Mouse (Mus musculus) stomach, embryonic 15.5 days (tissue): ENCODE results near the gene A730049H05Rik. TPM values are rescaled to one million over a fixed set of nuclear protein-coding genes. Genes with fewer than 3 reads are reported as not detected.
A peak's percentile ranks its signal among the peaks of the same experiment; 100 is the strongest.

Source experiments
- ATAC-seq: fragments of 200-750 bp; cut with Nextera tagmentation; 2 replicates; pipeline ENCODE4 v1.8.0; 2017; ENCODE audit warnings: low read depth, moderate number of reproducible peaks, moderate TSS enrichment; ENCODE audit not compliant: insufficient read depth, low FRiP score
- H3K27ac ChIP-seq: fragments of 300-500 bp; sonication (generic); 2 replicates; pipeline ENCODE4 v1.5.1; 2015; ENCODE audit warnings: mild to moderate bottlenecking, inconsistent platforms
- H3K27me3 ChIP-seq: fragments of 300-500 bp; sonication (generic); replicated peaks from 2 replicates; pipeline ENCODE4 v1.6.1; 2015; ENCODE audit warnings: inconsistent platforms
- H3K36me3 ChIP-seq: fragments of 300-500 bp; sonication (generic); 2 replicates; pipeline ENCODE4 v1.6.1; 2015; ENCODE audit warnings: inconsistent platforms
- H3K4me1 ChIP-seq: fragments of 300-500 bp; sonication (generic); 2 replicates; pipeline ENCODE4 v1.6.1; 2015; ENCODE audit warnings: inconsistent platforms
- H3K4me2 ChIP-seq: fragments of 300-500 bp; sonication (generic); 2 replicates; pipeline ENCODE4 v1.6.1; 2015; ENCODE audit warnings: mild to moderate bottlenecking, inconsistent platforms
- H3K4me3 ChIP-seq: fragments of 300-500 bp; sonication (generic); replicated peaks from 2 replicates; pipeline ENCODE4 v1.5.1; 2015; ENCODE audit warnings: inconsistent platforms
- H3K9ac ChIP-seq: fragments of 300-500 bp; sonication (generic); 2 replicates; pipeline ENCODE4 v1.6.1; 2015; ENCODE audit warnings: inconsistent platforms
- H3K9me3 ChIP-seq: fragments of 300-500 bp; sonication (generic); 2 replicates; pipeline ENCODE4 v1.6.1; 2016; ENCODE audit warnings: inconsistent platforms
- WGBS: fragments of 180-500 bp; shearing (Covaris S2); methylation state at CpG from one replicate; pipeline ENCODE4 v1.1.7; 2015; 5-methylcytosine and 5-hydroxymethylcytosine counted together
- polyA plus RNA-seq: library from polyadenylated mRNA; unstranded; fragments of >200 nt; fragmentation: Nextera tagmentation; extraction: Ambion mirVana; gene quantifications from 2 replicates; pipeline ENCODE4 v1.2.1, GENCODE M21; 2015

The A730049H05Rik gene
- polyA plus RNA-seq, 1 experiment from 2014 or later, result 0.49 TPM

DNA sequence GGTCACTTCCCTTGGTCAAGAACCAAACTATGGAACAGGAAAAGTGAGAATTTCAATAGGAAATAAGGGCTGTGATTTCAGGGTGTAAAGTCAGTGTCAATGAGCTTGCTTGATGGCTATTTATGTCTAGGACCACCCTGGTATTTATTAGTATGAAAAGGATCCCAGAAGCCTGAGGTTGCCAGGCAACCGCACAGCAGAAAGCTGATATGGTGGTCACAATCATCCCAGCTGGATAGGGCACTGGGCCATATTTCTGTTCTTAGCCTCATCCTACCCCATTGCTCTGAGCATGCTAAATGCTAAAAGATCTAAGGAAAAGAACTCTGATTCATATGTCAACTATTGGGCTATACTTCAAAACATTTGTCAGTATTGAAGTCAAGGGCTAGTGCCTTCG, 14.8 kb downstream of the A730049H05Rik start:
- WGBS, result 86% methylated on average over 2 of the region's 2 CpGs
- 0 out of 2 replicates have a peak, but pooled peaks cover 4% of the 10 kb centered on the region for H3K4me1 ChIP-seq
- no peak overlapping the region for H3K4me2 ChIP-seq
- no peak overlapping the region for H3K27ac ChIP-seq
- H3K9ac ChIP-seq, result no peak overlapping the region
- no peaks in the 10 kb centered on the region for H3K36me3 ChIP-seq
- H3K27me3 ChIP-seq, result no peaks in the 10 kb centered on the region
- ATAC-seq, result no peak
- no peak overlapping the region for H3K4me3 ChIP-seq
- H3K9me3 ChIP-seq, result no peaks in the 10 kb centered on the region

- H3K4me3 ChIP-seq, result no peak overlapping the region
These were observed 25.7 kb downstream of the A730049H05Rik start for GRCm38 (mm10) chr6:92842000-92842399.

DNA sequence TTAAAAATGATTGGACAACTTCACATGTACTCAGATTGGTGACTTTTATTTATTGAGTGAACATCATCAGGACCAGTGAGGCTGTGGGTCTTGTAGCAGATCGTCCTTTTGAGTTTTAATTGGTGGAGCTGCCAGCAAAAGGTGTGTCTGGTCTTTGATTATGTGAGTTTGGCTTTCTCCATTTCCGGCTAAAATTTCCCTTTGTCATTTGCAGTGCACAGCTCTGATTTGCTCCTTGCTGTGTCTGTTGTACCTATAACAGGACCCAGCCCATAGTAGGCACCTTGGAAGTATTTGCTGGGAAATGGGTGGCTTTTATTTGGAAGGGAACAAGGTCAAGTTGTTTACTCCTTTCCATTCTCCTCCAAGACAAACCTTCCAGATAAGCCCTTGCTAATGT, 27.2 kb downstream of the A730049H05Rik start:
- no peak for ATAC-seq
- Histone ChIP-seq H3K36me3 (peaks cover 8% of the 10 kb centered on the region), H3K9me3 (no peaks in the 10 kb centered on the region), H3K4me2 (no peak overlapping the region), H3K9ac (no peak overlapping the region), H3K27me3 (no peaks in the 10 kb centered on the region), H3K27ac (no peak overlapping the region), H3K4me3 (no peak overlapping the region), H3K4me1 (peaks cover 3% of the 10 kb centered on the region; the same call in 1 of the 2 replicates)
- WGBS, result 82% methylated on average over 2 of the region's 2 CpGs

More at GRCm38 (mm10) chr6:92842000-92842399, 25.7 kb downstream of the A730049H05Rik start:
- Histone ChIP-seq H3K9ac (no peak overlapping the region), H3K4me1 (peaks cover 3% of the 10 kb centered on the region; the same call in 1 of the 2 replicates), H3K36me3 (no peaks in the 10 kb centered on the region), H3K27me3 (no peaks in the 10 kb centered on the region), H3K9me3 (no peaks in the 10 kb centered on the region), H3K27ac (no peak overlapping the region), H3K4me2 (no peak overlapping the region)
- WGBS, result 26% methylated on average over 2 of the region's 2 CpGs
- ATAC-seq, result no peak

DNA sequence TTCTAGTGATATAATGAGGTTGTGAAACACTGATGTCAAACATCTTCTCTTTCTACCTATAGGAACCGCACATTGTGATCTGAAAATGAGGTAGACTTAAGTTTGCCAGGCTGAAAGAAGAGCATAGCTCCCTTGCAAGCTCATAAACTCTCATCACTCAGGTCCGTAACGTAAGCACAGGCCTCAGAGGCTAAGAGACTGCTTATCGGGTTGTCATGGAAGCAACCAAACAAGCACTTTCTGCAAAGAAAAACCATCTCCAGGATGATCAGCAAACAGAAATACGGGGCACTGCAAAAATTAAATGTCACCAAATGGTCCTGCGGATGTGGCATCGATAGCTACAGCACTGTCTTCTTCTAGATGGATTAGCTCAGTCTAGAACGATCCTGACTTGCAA, 29.6 kb downstream of the A730049H05Rik start:
- 61% methylated on average over 8 of the region's 8 CpGs for WGBS
- Histone ChIP-seq H3K27me3 (no peaks in the 10 kb centered on the region), H3K9ac (no peak overlapping the region), H3K36me3 (peaks cover 8% of the 10 kb centered on the region), H3K4me1 (peaks cover 3% of the 10 kb centered on the region; the same call in 1 of the 2 replicates), H3K4me2 (no peak overlapping the region), H3K4me3 (no peak overlapping the region), H3K9me3 (no peaks in the 10 kb centered on the region), H3K27ac (no peak overlapping the region)
- ATAC-seq, result no peak

DNA sequence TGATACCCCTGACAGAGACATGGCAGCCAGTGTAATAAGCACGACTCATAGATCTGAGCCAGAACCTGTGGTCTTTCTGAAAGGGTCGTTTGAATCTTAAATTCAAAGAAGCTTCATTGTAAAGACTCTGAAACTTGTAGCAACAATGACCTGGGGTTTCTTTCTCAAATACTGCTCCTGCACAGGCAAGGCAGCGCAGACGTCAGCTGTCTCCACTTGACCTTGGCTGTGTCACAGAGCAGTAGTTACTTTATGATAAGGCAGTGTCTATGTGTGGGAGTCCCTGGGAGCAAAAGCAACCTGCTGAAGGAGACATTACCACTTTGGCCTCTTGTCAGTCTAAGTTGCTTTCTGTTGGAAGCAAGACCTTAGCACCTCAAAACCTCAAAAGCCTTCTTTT, 30.3 kb downstream of the A730049H05Rik start:
- Histone ChIP-seq H3K4me1 (peaks cover 3% of the 10 kb centered on the region; the same call in 1 of the 2 replicates), H3K4me2 (no peak overlapping the region), H3K27me3 (no peaks in the 10 kb centered on the region), H3K9me3 (no peaks in the 10 kb centered on the region), H3K27ac (no peak overlapping the region), H3K9ac (no peak overlapping the region), H3K36me3 (peaks cover 8% of the 10 kb centered on the region), H3K4me3 (no peak overlapping the region)
- ATAC-seq, result no peak
- WGBS, result 72% methylated on average over 4 of the region's 4 CpGs

DNA sequence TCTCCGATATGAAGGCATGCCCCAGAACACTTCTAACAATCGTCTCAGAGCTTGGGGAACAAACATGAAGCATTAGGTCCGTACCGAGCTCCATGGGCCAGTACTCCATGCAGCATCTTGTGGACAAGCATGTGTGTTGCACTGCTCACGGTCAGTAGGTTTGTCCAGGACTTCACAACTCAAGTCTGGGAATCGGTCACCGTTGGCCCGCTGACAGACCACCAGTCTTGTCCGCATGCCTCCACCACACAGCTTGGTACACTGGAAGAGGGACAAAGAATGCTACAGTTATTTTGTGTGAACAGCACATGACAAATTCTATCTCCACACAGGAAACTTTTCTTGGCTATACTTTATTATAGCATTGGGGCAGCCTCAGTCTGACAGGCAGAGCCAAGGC, 32.9 kb downstream of the A730049H05Rik start:
- H3K27me3 ChIP-seq, result no peaks in the 10 kb centered on the region
- peaks cover 8% of the 10 kb centered on the region for H3K36me3 ChIP-seq
- H3K27ac ChIP-seq, result no peak overlapping the region
- 92% methylated on average over 9 of the region's 9 CpGs for WGBS
- H3K4me2 ChIP-seq, result no peak overlapping the region
- ATAC-seq, result no peak
- no peaks in the 10 kb centered on the region for H3K9me3 ChIP-seq
- H3K4me1 ChIP-seq, result no peaks in the 10 kb centered on the region
- no peak overlapping the region for H3K4me3 ChIP-seq
- no peak overlapping the region for H3K9ac ChIP-seq

GRCm38 (mm10) chr6:92850250-92850649, 34.0 kb downstream of the A730049H05Rik start:
- H3K4me3 ChIP-seq, result no peak overlapping the region
- H3K4me1 ChIP-seq, result no peaks in the 10 kb centered on the region
- H3K36me3 ChIP-seq, result peaks cover 8% of the 10 kb centered on the region
- H3K4me2 ChIP-seq, result no peak overlapping the region
- 31% methylated on average over 5 of the region's 5 CpGs for WGBS
- no peak overlapping the region for H3K9ac ChIP-seq
- H3K9me3 ChIP-seq, result no peaks in the 10 kb centered on the region
- H3K27me3 ChIP-seq, result no peaks in the 10 kb centered on the region
- peak overlapping the region; percentile 57; the same call in 1 of the 2 replicates for H3K27ac ChIP-seq
- ATAC-seq, result peak; percentile 45; the same call in 1 of the 2 replicates

DNA sequence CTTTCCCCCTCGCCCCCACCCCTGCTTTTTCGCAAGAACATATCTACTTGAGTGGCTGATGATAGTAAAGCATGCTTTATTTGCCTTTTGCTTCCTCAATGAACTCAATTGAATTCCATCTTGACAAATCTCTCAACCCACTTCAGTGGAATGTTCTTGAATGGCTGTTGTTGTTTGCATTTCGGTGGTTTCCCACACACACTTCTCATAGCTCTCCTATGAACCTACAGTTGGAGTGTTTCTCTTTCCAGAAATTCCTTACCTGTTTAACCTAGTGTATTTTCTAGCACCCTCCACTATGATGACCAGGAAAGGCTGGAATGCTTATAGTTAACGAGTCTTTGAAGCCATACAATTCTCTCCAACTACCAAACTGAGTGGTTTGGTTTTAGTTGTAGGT, 38.6 kb downstream of the A730049H05Rik start:
- no peaks in the 10 kb centered on the region for H3K27me3 ChIP-seq
- H3K36me3 ChIP-seq, result 0 out of 2 replicates have a peak, but pooled peaks cover 3% of the 10 kb centered on the region
- H3K4me2 ChIP-seq, result no peak overlapping the region
- no peaks in the 10 kb centered on the region for H3K9me3 ChIP-seq
- no peak overlapping the region for H3K9ac ChIP-seq
- ATAC-seq, result no peak
- 69% methylated on average over 4 of the region's 4 CpGs for WGBS
- no peak overlapping the region for H3K27ac ChIP-seq
- H3K4me1 ChIP-seq, result no peaks in the 10 kb centered on the region
- no peak overlapping the region for H3K4me3 ChIP-seq

- WGBS, result 89% methylated on average over 13 of the region's 13 CpGs
- Histone ChIP-seq H3K4me3 (no peak overlapping the region), H3K27ac (no peak overlapping the region), H3K27me3 (no peaks in the 10 kb centered on the region), H3K36me3 (0 out of 2 replicates have a peak, but pooled peaks cover 3% of the 10 kb centered on the region), H3K4me2 (no peak overlapping the region), H3K9me3 (no peaks in the 10 kb centered on the region), H3K4me1 (no peaks in the 10 kb centered on the region), H3K9ac (no peak overlapping the region)
- ATAC-seq, result no peak
These were observed 41.5 kb downstream of the A730049H05Rik start for GRCm38 (mm10) chr6:92857761-92858160.

GRCm38 (mm10) chr6:92858721-92859510, 42.6 kb downstream of the A730049H05Rik start:
- Histone ChIP-seq H3K4me3 (no peak overlapping the region), H3K27ac (no peak overlapping the region), H3K9ac (no peak overlapping the region), H3K9me3 (no peaks in the 10 kb centered on the region), H3K36me3 (0 out of 2 replicates have a peak, but pooled peaks cover 3% of the 10 kb centered on the region), H3K27me3 (no peaks in the 10 kb centered on the region), H3K4me1 (no peaks in the 10 kb centered on the region), H3K4me2 (no peak overlapping the region)
- WGBS, result 79% methylated on average over 12 of the region's 12 CpGs
- ATAC-seq, result no peak

GRCm38 (mm10) chr6:92860285-92860912, 44.1 kb downstream of the A730049H05Rik start:
- peak; percentile 33 for ATAC-seq
- H3K27me3 ChIP-seq, result no peaks in the 10 kb centered on the region
- WGBS, result 66% methylated on average over 5 of the region's 5 CpGs
- no peak overlapping the region for H3K4me3 ChIP-seq
- 0 out of 2 replicates have a peak overlapping the region, but pooled peaks have one; percentile 3 for H3K4me2 ChIP-seq
- H3K4me1 ChIP-seq, result no peaks in the 10 kb centered on the region
- H3K27ac ChIP-seq, result peak overlapping the region; percentile 48
- H3K36me3 ChIP-seq, result 0 out of 2 replicates have a peak, but pooled peaks cover 3% of the 10 kb centered on the region
- no peaks in the 10 kb centered on the region for H3K9me3 ChIP-seq
- no peak overlapping the region for H3K9ac ChIP-seq

DNA sequence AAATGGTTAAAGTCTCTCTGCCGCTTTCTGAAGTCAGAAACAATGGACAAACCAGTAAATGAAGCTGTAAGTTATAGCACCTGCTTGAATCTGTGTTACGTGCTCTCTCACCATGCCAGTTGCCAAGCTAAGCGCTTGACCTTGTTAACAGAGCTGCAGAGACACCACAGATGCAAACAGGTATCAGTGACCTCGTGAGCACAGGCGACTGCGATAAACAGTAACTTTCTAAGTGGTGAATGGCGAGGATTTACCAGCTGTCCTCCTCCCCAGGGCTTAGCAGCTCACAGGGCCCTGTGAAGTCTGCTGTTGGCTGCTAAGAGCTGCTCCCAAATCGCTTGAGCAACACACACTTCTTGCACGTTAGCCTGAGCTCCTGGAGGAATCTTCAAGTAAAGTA, 46.3 kb downstream of the A730049H05Rik start:
- Histone ChIP-seq H3K4me1 (no peaks in the 10 kb centered on the region), H3K9me3 (no peaks in the 10 kb centered on the region), H3K27me3 (no peaks in the 10 kb centered on the region), H3K4me3 (no peak overlapping the region), H3K27ac (0 out of 2 replicates have a peak overlapping the region, but pooled peaks have one; percentile 16), H3K36me3 (0 out of 2 replicates have a peak, but pooled peaks cover 2% of the 10 kb centered on the region), H3K4me2 (no peak overlapping the region), H3K9ac (no peak overlapping the region)
- WGBS, result 73% methylated on average over 9 of the region's 9 CpGs
- no peak for ATAC-seq
